Mouse (Mus musculus) heart, embryonic 12.5 days (tissue): ENCODE data around the gene Myh3. TPM values are rescaled to one million over a fixed set of nuclear protein-coding genes. Genes with fewer than 3 reads are reported as not detected.

Experiments
- ATAC-seq: fragments of 200-750 bp; cut with Nextera tagmentation; 2 replicates; pipeline ENCODE4 v1.8.0; 2017; ENCODE audit warnings: moderate TSS enrichment, moderate library complexity; ENCODE audit not compliant: insufficient number of reproducible peaks, low FRiP score
- H3K27ac ChIP-seq: fragments of 300-500 bp; sonication (generic); 2 replicates; pipeline ENCODE4 v1.5.1; 2016; ENCODE audit warnings: mild to moderate bottlenecking, moderate library complexity; ENCODE audit not compliant: poor library complexity, severe bottlenecking
- H3K27me3 ChIP-seq: fragments of 300-500 bp; sonication (generic); replicated peaks from 2 replicates; pipeline ENCODE4 v1.6.1; 2016; ENCODE audit warnings: mild to moderate bottlenecking, moderate library complexity
- H3K36me3 ChIP-seq: fragments of 300-500 bp; sonication (generic); 2 replicates; pipeline ENCODE4 v1.6.1; 2016; ENCODE audit warnings: mild to moderate bottlenecking, moderate library complexity
- H3K4me1 ChIP-seq: fragments of 300-500 bp; sonication (generic); replicated peaks from 2 replicates; pipeline ENCODE4 v1.6.1; 2016; ENCODE audit warnings: mild to moderate bottlenecking
- H3K4me2 ChIP-seq: fragments of 300-500 bp; sonication (generic); 2 replicates; pipeline ENCODE4 v1.6.1; 2016; ENCODE audit warnings: mild to moderate bottlenecking, moderate library complexity
- H3K4me3 ChIP-seq: fragments of 300-500 bp; sonication (generic); 2 replicates; pipeline ENCODE4 v1.5.1; 2016; ENCODE audit warnings: mild to moderate bottlenecking
- H3K9ac ChIP-seq: fragments of 300-500 bp; sonication (generic); 2 replicates; pipeline ENCODE4 v1.6.1; 2016; ENCODE audit warnings: mild to moderate bottlenecking, moderate library complexity
- H3K9me3 ChIP-seq: fragments of 300-500 bp; sonication (generic); replicated peaks from 2 replicates; pipeline ENCODE4 v1.6.1; 2016; ENCODE audit warnings: mild to moderate bottlenecking, moderate library complexity
- WGBS: fragments of 180-500 bp; shearing (Covaris S2); methylation state at CpG from one replicate; pipeline ENCODE4 v1.1.7; 2016; 5-methylcytosine and 5-hydroxymethylcytosine counted together
- polyA plus RNA-seq: library from polyadenylated mRNA; unstranded; fragments of >200 nt; fragmentation: Nextera tagmentation; extraction: Ambion mirVana; gene quantifications from 2 replicates; pipeline ENCODE4 v1.2.1, GENCODE M21; 2016

Myh3 gene
- polyA plus RNA-seq, 1 experiment from 2014 or later: 0.47 TPM

- Histone ChIP-seq H3K36me3 (no peaks in the 10 kb centered on the region), H3K27ac (no peak overlapping the region), H3K9me3 (no peaks in the 10 kb centered on the region), H3K4me2 (no peak overlapping the region), H3K4me3 (no peak overlapping the region), H3K27me3 (peaks cover 17% of the 10 kb centered on the region; the same call in 1 of the 2 replicates), H3K4me1 (peaks cover 16% of the 10 kb centered on the region), H3K9ac (no peak overlapping the region)
- ATAC-seq: no peak
- WGBS: 39% methylated on average over 3 of the region's 3 CpGs
These were observed 665 bp upstream of the Myh3 start for GRCm38 (mm10) chr11:67077435-67077834.

GRCm38 (mm10) chr11:67078888-67079287 lies 788 bp downstream of the Myh3 start:
- H3K27ac ChIP-seq: no peak overlapping the region
- H3K36me3 ChIP-seq: no peaks in the 10 kb centered on the region
- no peak overlapping the region for H3K9ac ChIP-seq
- no peak for ATAC-seq
- 84% methylated on average over 6 of the region's 6 CpGs for WGBS
- H3K4me3 ChIP-seq: no peak overlapping the region
- no peaks in the 10 kb centered on the region for H3K9me3 ChIP-seq
- H3K27me3 ChIP-seq: peaks cover 29% of the 10 kb centered on the region
- H3K4me2 ChIP-seq: no peak overlapping the region
- peaks cover 16% of the 10 kb centered on the region for H3K4me1 ChIP-seq

- Histone ChIP-seq H3K4me2 (no peak overlapping the region), H3K27ac (no peak overlapping the region), H3K4me3 (no peak overlapping the region), H3K9me3 (no peaks in the 10 kb centered on the region), H3K36me3 (no peaks in the 10 kb centered on the region), H3K9ac (no peak overlapping the region), H3K4me1 (peaks cover 16% of the 10 kb centered on the region), H3K27me3 (peaks cover 38% of the 10 kb centered on the region)
- WGBS: 72% methylated on average over 11 of the region's 11 CpGs
- no peak for ATAC-seq
These were observed 1.6 kb downstream of the Myh3 start for GRCm38 (mm10) chr11:67079740-67080139.

GRCm38 (mm10) chr11:67080168-67080567 lies 2.1 kb downstream of the Myh3 start:
- no peak overlapping the region for H3K9ac ChIP-seq
- peaks cover 42% of the 10 kb centered on the region for H3K27me3 ChIP-seq
- no peak overlapping the region for H3K27ac ChIP-seq
- no peak for ATAC-seq
- peaks cover 12% of the 10 kb centered on the region for H3K4me1 ChIP-seq
- no peaks in the 10 kb centered on the region for H3K36me3 ChIP-seq
- no peak overlapping the region for H3K4me2 ChIP-seq
- no peaks in the 10 kb centered on the region for H3K9me3 ChIP-seq
- H3K4me3 ChIP-seq: no peak overlapping the region
- 3% methylated on average over 3 of the region's 3 CpGs for WGBS

- H3K27ac ChIP-seq: no peak overlapping the region
- H3K4me1 ChIP-seq: peaks cover 12% of the 10 kb centered on the region
- H3K27me3 ChIP-seq: peaks cover 45% of the 10 kb centered on the region
- 5% methylated on average over 11 of the region's 11 CpGs for WGBS
- H3K4me3 ChIP-seq: no peak overlapping the region
- peak overlapping the region; percentile 31 for H3K4me2 ChIP-seq
- no peaks in the 10 kb centered on the region for H3K9me3 ChIP-seq
- H3K9ac ChIP-seq: no peak overlapping the region
- ATAC-seq: peak; percentile 72; the same call in 1 of the 2 replicates
- H3K36me3 ChIP-seq: no peaks in the 10 kb centered on the region
These were observed 3.1 kb downstream of the Myh3 start for GRCm38 (mm10) chr11:67081125-67081649.

- no peak overlapping the region for H3K4me3 ChIP-seq
- ATAC-seq: no peak
- peaks cover 53% of the 10 kb centered on the region for H3K27me3 ChIP-seq
- no peak overlapping the region for H3K27ac ChIP-seq
- H3K9me3 ChIP-seq: no peaks in the 10 kb centered on the region
- WGBS: 71% methylated on average over 7 of the region's 7 CpGs
- no peak overlapping the region for H3K9ac ChIP-seq
- H3K4me1 ChIP-seq: peaks cover 12% of the 10 kb centered on the region
- H3K36me3 ChIP-seq: no peaks in the 10 kb centered on the region
- H3K4me2 ChIP-seq: no peak overlapping the region
These were observed 4.1 kb downstream of the Myh3 start for GRCm38 (mm10) chr11:67082188-67082587.

- no peaks in the 10 kb centered on the region for H3K36me3 ChIP-seq
- H3K4me3 ChIP-seq: no peak overlapping the region
- H3K27ac ChIP-seq: no peak overlapping the region
- 77% methylated on average over 13 of the region's 13 CpGs for WGBS
- peaks cover 12% of the 10 kb centered on the region for H3K4me1 ChIP-seq
- H3K4me2 ChIP-seq: no peak overlapping the region
- no peak for ATAC-seq
- H3K9ac ChIP-seq: no peak overlapping the region
- peaks cover 57% of the 10 kb centered on the region for H3K27me3 ChIP-seq
- H3K9me3 ChIP-seq: no peaks in the 10 kb centered on the region
These were observed 4.7 kb downstream of the Myh3 start for GRCm38 (mm10) chr11:67082793-67083192.

- Histone ChIP-seq H3K4me2 (no peak overlapping the region), H3K9me3 (no peaks in the 10 kb centered on the region), H3K4me1 (peaks cover 12% of the 10 kb centered on the region), H3K36me3 (no peaks in the 10 kb centered on the region), H3K4me3 (no peak overlapping the region), H3K9ac (no peak overlapping the region), H3K27ac (no peak overlapping the region), H3K27me3 (peaks cover 59% of the 10 kb centered on the region)
- WGBS: 61% methylated on average over 6 of the region's 6 CpGs
- no peak for ATAC-seq
These were observed 5.1 kb downstream of the Myh3 start for GRCm38 (mm10) chr11:67083239-67083638.

GRCm38 (mm10) chr11:67083712-67084340 lies 5.7 kb downstream of the Myh3 start:
- Histone ChIP-seq H3K9me3 (no peaks in the 10 kb centered on the region), H3K9ac (no peak overlapping the region), H3K4me2 (no peak overlapping the region), H3K4me1 (peaks cover 12% of the 10 kb centered on the region), H3K27me3 (peaks cover 57% of the 10 kb centered on the region), H3K4me3 (no peak overlapping the region), H3K36me3 (no peaks in the 10 kb centered on the region), H3K27ac (no peak overlapping the region)
- ATAC-seq: no peak
- WGBS: 29% methylated on average over 32 of the region's 32 CpGs

- H3K4me2 ChIP-seq: no peak overlapping the region
- WGBS: 5% methylated on average over 6 of the region's 6 CpGs
- ATAC-seq: no peak
- no peak overlapping the region for H3K9ac ChIP-seq
- H3K4me3 ChIP-seq: no peak overlapping the region
- peaks cover 59% of the 10 kb centered on the region for H3K27me3 ChIP-seq
- H3K27ac ChIP-seq: no peak overlapping the region
- H3K4me1 ChIP-seq: peaks cover 12% of the 10 kb centered on the region
- H3K9me3 ChIP-seq: no peaks in the 10 kb centered on the region
- no peaks in the 10 kb centered on the region for H3K36me3 ChIP-seq
These were observed 7.4 kb downstream of the Myh3 start for GRCm38 (mm10) chr11:67085489-67085888.

- Histone ChIP-seq H3K4me3 (no peak overlapping the region), H3K4me2 (no peak overlapping the region), H3K4me1 (peaks cover 1% of the 10 kb centered on the region; the same call in 1 of the 2 replicates), H3K9ac (peak overlapping the region; percentile 48; the same call in 1 of the 2 replicates), H3K27ac (no peak overlapping the region), H3K9me3 (no peaks in the 10 kb centered on the region), H3K36me3 (no peaks in the 10 kb centered on the region), H3K27me3 (peaks cover 60% of the 10 kb centered on the region)
- no peak for ATAC-seq
- 51% methylated on average over 9 of the region's 9 CpGs for WGBS
These were observed 8.5 kb downstream of the Myh3 start for GRCm38 (mm10) chr11:67086467-67087164.
